Mouse (Mus musculus) layer of hippocampus, postnatal 14 days (tissue): ENCODE data around the gene N4bp2l2. TPM values are rescaled to one million over a fixed set of nuclear protein-coding genes. Genes with fewer than 3 reads are reported as not detected.
A peak's percentile ranks its signal among the peaks of the same experiment; 100 is the strongest.
"Not testable (repeated sequence)": the region's sequence is repeated elsewhere in the genome, so short reads cannot be mapped to it uniquely, and the experiment has no call there.

ENCODE experiments used
- DNase-seq, 2 experiments: peaks; one replicate each; pipeline ENCODE4 v3.0.0; 2021 to 2022; ENCODE audit warnings: low spot score in 2 of 2, mixed read lengths in 1 of 2
- total RNA-seq, 2 experiments: library from RNA; stranded (reverse); gene quantifications; 2 replicates each; pipeline ENCODE4 v1.2.3; 2021

Gene N4bp2l2
- total RNA-seq, 2 experiments from 2014 or later, result 70.1 to 75.4 TPM

- DNase-seq, result no peak
Observed at GRCm38 (mm10) chr5:150644926-150645325, 21.1 kb downstream of the N4bp2l2 start.

GRCm38 (mm10) chr5:150643390-150643789, 22.6 kb downstream of the N4bp2l2 start:
- not testable (repeated sequence) for DNase-seq

GRCm38 (mm10) chr5:150641440-150641839, 24.5 kb downstream of the N4bp2l2 start:
- DNase-seq, result no peak

DNA sequence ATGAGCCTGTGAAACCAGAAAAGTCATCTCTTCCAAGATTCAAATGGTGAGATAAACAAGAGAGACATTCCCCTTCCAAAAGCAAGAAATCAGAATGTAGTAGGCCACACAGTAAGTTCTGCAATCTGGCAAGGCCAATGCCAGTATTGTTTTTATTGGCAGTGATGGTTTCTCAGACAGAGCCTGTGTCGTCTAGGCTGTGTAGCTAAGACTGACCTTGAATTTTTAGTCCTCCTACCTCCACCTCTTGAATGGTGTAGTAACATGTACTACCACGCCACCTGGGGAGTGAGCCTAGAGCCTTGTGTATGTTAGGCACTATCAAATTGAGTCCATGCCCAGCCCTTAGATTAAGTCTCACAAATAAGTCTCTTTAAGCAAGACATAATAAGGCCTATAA, 36.3 kb downstream of the N4bp2l2 start:
- DNase-seq, result no peak

- no peak for DNase-seq
Observed at GRCm38 (mm10) chr5:150629272-150629671, 36.7 kb downstream of the N4bp2l2 start.

- DNase-seq, result peak in 1 of 2 experiments; percentile 23
Observed at GRCm38 (mm10) chr5:150625528-150625927, 40.5 kb downstream of the N4bp2l2 start.

GRCm38 (mm10) chr5:150622792-150623191, 43.2 kb downstream of the N4bp2l2 start:
- no peak for DNase-seq

- DNase-seq, result no peak
Observed at GRCm38 (mm10) chr5:150621592-150621991, 44.4 kb downstream of the N4bp2l2 start.

- DNase-seq, result no peak
Observed at GRCm38 (mm10) chr5:150620588-150621135, 45.3 kb downstream of the N4bp2l2 start.

GRCm38 (mm10) chr5:150618599-150619355, 47.2 kb downstream of the N4bp2l2 start:
- DNase-seq, result no peak

GRCm38 (mm10) chr5:150616731-150617130, 49.3 kb downstream of the N4bp2l2 start:
- no peak for DNase-seq

DNA sequence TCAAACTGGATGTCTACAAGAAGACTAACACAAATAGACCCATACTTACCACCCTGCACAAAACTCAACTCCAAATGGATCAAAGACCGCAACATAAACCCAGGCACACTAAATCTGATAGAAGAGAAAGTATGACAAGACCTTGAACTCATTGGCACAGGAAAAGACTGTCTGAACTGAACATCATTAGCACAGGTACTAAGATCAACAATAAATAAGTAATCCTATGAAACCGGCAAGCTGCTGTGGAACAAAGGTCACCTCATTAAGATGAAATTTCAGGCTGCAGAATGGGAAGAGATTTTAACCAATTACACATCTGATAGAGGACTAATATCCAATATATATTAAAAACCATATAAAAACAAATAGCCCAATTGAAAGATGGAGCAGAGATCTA, 49.8 kb downstream of the N4bp2l2 start:
- DNase-seq, result no peak

GRCm38 (mm10) chr5:150614054-150614453, 51.9 kb downstream of the N4bp2l2 start:
- no peak for DNase-seq

DNA sequence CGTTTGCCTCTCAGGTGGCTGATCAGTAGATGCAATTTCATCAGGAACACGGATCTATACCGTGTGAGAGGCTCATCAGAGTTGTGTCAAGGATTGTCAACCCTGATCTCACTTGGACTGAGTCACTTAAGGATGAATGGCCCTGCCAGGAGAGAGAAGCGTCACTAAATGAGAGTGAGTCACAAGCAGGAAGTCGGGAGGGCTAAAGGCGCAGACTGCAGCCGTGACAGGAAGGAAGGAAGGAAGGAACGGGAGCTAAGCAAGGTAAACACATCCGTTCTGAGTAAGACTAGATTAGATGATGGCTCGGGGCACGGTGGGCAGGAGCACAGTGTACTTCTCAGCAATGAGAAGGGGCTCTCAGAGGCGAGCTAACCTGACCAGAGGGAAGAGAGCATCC, 54.3 kb downstream of the N4bp2l2 start:
- no peak for DNase-seq

GRCm38 (mm10) chr5:150611136-150611535, 54.8 kb downstream of the N4bp2l2 start:
- no peak for DNase-seq

GRCm38 (mm10) chr5:150607631-150608030, 58.4 kb downstream of the N4bp2l2 start:
- DNase-seq, result no peak

GRCm38 (mm10) chr5:150606131-150606530, 59.9 kb downstream of the N4bp2l2 start:
- no peak for DNase-seq

DNA sequence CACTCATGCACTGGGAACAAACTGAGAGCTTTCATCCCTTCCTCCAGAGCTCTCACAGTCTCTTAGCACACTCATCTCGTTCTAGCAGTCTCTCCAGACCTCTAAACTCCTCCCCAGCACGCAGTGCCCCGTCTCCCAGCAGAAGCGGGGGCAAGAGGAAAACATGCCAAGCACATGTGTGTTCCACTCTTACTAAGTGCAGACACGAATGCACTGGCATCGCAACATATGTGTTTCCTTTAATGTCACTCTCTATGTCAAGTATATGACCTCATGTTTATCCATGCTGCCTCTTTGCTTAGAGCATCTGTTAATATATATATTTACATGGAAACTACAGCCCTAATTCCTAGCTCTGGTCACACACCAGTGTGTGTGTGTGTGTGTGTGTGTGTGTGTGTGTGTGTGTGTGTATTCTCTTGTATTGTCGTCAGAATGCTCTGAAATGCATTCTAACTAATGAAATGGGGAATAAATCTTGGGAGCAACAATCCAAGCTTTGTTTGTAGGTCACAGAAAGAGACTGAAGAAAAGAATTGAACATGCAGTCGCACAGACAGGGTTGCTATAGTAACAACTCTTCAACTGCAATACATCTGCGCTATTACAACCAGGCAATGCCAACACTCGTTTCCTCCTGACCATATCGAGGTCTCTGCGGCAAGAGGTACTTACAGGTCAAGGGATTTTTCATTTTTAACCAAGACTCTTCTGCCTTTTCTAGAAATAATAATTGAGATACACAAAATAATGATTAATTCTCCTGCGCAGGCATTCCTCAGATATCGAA, 64.3 kb downstream of the N4bp2l2 start:
- DNase-seq, result peak in 1 of 2 experiments; percentile 27

GRCm38 (mm10) chr5:150600554-150601440, 65.2 kb downstream of the N4bp2l2 start:
- DNase-seq, result peak in 1 of 2 experiments; percentile 38

- DNase-seq, result no peak
Observed at GRCm38 (mm10) chr5:150599301-150600294, 66.4 kb downstream of the N4bp2l2 start.
